Mouse (Mus musculus) left cerebral cortex, adult 18-20 months (tissue): ENCODE measurements around the gene Sh3bgr. TPM values are rescaled to one million over a fixed set of nuclear protein-coding genes. Genes with fewer than 3 reads are reported as not detected.

Experiments
- DNase-seq, 2 experiments: peaks; one replicate each; pipeline ENCODE4 v3.0.0; 2021 to 2022; ENCODE audit warnings: low spot score in 2 of 2, mixed read lengths in 1 of 2
- long read RNA-seq, 2 experiments: library from polyadenylated mRNA; stranded (forward); transcript quantifications; one replicate each; pipeline ENCODE4 v2.0.0; 2021
- total RNA-seq, 2 experiments: library from RNA; stranded (reverse); gene quantifications; 2 replicates each; pipeline ENCODE4 v1.2.3; 2021

Sh3bgr gene
- 1 to 10 TPM in 1 of 2 experiments, under 1 TPM in 1; 0.63 to 1.1 TPM for total RNA-seq
- long read RNA-seq, experiment 1, partial matches to known transcripts = 0 of 1 reads
- long read RNA-seq, experiment 1, other reads (novel, unspliced or antisense) = 0 of 1 reads
- long read RNA-seq, experiment 2, partial matches to known transcripts = 0 of 1 reads
- long read RNA-seq, experiment 2, other reads (novel, unspliced or antisense) = 0 of 1 reads

DNA sequence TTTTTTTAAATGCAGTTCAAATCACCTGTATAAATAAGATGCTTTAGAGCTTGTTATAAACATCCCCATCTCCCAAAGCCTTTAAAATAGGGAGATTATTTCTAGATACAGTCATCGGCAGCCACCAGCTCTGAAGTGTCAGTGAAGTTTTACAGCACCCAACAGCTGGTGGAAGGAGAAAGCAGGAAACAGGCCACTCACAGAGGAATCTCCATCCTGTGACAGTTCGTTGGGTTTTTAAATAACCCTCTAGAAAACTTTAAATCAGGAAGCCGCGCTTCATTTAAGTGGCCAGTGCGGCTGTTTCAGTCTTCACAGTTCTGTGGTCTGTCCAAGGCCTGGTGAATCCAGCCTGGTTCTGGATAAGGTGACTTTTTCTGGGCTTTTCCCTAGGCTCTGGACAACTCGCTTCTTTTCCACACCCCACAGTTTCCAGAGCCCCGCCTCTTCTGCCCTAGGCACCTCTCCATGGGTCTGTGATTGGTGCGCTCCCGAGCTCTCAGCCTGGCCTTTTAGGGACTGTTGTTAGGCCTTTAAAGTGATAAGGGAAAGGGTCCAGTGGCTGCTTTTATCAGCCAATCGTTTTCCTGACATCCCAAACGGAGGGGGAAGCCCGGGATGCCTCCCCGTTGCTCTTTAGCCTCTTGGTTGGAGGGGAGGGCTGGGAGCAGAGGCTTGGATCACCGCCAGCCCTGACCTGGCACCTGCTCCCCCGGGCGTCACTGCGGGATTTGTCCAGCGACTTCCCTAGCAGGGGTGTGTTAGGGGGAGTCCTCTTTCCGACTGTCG, at the start of gene Sh3bgr:
Gene Sh3bgr, plus strand, starts transcription at position 538 of the 789 bp plus-strand sequence.
- DNase-seq = no peak

DNA sequence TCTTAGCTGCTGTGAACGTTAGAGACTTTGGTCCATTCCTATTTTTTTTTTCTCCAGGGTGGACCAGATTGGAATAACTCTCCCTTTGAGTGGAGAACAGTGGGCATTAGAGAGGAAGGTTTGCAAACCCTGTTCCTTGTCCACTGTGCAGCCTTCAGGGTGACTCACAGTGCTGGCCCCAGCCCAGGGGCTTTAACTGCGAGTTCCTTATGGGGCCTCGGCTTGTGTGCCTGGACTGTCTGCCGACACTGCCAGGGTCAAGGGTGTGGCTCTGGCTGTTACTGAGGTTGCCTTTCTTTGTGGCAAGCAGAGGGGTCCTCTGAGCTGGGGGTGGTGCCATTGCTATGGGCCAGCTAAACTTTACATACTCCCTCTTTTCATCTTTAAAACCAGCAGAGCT, 49.3 kb upstream of the Sh3bgr start:
- no peak for DNase-seq

- peak; percentile 60 to 72 for DNase-seq
Measured at GRCm38 (mm10) chr16:96151551-96151950, 48.7 kb upstream of the Sh3bgr start.

GRCm38 (mm10) chr16:96154476-96154875, 45.8 kb upstream of the Sh3bgr start:
- DNase-seq = no peak

DNA sequence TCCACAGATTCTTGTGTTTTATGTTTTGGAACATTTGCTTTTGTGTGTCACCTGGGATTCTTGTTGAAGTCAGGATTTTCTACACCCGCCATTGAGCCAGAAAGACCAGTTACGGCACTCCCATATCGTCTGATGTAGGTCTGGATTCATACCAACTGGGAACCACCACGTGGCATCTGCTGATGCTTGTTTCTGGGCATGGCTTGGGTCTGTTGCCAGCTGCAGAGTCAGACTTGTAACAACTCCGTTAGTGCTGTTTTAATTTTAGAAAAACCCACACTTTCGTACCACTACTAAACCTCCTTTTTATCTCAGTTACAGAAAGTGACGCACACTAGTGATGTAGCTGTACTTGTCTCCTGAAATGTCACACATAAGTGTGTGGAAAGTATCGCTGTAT, 44.2 kb upstream of the Sh3bgr start:
- DNase-seq = peak; percentile 64 to 66

DNA sequence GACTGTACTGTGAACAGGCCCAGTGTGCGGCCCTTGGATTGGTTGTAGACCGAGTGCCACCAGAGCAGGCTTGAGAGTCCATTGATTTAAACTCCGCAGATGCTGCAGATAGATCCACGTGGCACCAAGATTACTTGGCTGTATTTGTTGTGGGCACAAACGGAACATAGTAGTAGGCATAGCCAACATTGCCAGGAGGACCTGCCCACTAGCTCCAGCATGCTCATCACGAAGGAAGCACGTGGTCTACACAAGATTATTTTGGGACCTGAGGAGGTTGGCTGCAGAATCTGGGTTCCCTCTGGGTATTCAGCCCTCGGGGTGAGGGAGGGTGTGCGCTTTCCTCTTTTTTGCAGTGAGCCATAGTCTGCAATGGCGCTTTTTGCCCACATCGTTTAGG, 43.1 kb upstream of the Sh3bgr start:
- DNase-seq = peak; percentile 66 to 76

- DNase-seq = no peak
Measured at GRCm38 (mm10) chr16:96158511-96159080, 41.7 kb upstream of the Sh3bgr start.

- DNase-seq = peak; percentile 21 to 25
Measured at GRCm38 (mm10) chr16:96159091-96159731, 41.0 kb upstream of the Sh3bgr start.

DNA sequence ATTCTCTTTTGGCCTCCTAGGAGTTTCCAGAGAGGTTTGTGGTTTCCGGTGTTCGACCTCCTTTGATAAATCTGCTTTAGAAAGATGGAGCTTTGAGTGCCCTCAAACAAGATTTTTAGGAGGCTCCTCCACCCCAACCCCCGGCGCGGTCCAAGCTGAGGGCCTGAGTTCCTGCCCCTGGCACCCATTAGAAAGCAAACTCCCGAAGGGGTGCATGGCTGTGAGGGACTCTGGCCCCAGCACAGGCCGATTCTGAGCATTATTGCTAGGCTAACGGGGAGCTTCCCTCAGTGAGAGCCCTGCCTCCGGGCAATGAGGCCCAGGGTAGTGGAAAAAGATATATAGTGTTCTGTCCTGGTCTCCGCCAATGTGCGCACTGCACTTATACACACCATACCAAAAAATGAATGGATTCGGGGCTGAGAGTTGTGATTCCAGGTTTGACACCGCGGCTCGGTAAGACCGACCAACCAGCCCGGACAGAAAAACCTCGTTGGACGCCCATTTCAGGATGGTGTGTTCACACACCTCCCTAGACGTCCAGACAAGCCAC, 40.4 kb upstream of the Sh3bgr start:
- DNase-seq = no peak

DNA sequence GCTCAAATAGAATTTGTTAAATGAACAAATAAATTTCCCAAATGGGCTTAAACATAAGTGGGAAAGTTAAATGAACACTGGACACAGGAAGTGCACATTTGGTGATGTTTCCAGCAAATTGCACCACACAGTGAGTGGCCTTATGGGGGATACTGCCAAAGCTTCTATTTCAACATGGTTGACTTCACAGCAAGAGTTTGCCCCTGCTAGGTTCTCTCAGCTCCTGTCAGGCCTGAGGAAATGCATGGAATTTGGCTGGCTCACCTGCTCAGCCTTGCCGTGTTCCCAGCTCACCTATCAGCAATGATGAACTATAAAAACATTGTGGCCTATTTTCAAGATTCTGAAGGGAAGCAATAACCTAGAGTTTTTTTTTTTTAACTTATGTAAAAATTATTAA, 39.3 kb upstream of the Sh3bgr start:
- DNase-seq = no peak

DNA sequence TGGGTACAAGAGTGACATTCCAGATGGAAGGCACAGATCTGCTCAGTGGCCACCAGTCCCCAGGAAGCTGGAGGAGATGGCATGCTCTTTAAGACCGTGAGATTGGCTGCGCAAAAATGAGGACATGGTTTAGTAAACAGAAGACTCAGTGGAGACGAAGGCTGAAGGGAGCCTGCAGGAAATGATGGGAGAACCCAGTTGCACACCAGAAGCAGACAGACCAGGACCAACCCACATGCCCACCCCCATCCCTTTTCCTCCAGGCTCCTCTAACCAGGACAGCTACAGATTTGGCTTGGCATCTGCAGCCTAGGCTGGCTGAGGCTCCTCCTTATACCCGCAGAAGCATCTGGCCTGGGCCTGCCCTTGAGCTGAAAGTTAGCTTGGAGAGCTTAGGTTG, 38.9 kb upstream of the Sh3bgr start:
- DNase-seq = no peak

DNA sequence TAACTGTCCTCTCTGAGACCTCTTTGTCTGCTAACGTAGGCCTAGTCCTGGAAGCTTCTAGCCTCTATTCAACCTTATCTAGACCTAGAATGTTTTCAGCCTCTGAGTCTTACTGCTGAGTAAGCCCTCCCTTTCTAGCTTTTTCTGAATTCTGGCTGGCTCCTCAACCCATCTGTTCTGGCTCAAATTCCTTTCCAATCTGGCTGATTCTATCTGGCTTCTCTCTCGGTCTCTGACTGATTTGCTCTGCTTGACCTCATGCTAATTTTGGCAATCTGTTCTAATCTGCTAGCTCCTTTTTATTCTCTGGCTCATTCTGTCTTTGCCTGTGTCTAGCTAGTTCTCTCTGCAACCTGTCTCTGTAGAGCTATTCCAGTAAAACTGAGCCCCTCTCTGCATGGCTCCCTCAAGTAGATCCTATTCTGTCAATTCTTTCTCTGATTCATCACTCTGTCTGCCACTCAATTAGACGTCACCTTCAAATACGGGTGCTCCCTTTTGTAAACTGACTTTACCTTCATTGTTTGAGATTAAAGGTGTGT, 34.5 kb upstream of the Sh3bgr start:
- no peak for DNase-seq

DNA sequence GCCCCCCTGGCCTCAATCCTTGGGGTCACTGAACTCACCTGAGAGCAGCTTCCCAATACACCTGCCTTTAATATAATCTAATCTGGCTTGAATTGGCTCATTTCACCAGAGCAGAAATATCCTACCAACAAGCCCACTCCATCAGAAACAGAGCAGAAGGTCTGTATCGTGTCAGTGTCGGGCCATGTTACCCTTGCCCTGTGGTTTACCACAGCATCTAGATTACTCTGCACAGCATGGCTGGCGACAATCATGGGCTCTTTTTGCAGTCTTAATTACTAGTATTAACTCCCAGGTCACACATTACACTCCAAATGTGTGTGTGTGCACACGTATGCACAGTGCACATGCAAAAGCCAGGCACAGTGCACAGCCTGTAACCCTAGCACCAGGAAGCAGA, 31.4 kb upstream of the Sh3bgr start:
- DNase-seq = no peak

DNA sequence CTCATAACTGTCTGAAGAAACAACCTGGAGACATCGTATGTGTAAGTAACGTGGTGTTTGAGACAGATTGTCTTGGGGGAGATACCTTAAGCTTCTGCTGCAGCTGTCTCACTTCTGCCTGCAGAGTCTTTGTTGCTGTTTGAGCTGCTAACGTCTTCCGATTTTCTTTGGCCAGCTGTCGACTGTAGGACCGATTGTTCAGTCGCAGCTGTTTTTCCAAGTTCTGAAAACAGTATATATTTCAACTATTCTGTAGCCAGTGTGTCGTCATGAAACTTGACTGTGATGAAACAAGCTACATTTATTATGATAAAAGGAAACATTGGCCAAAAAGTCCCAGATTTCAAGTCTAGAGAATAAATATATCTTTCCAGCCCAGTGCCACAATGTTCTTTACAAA, 26.6 kb upstream of the Sh3bgr start:
- DNase-seq = no peak

DNA sequence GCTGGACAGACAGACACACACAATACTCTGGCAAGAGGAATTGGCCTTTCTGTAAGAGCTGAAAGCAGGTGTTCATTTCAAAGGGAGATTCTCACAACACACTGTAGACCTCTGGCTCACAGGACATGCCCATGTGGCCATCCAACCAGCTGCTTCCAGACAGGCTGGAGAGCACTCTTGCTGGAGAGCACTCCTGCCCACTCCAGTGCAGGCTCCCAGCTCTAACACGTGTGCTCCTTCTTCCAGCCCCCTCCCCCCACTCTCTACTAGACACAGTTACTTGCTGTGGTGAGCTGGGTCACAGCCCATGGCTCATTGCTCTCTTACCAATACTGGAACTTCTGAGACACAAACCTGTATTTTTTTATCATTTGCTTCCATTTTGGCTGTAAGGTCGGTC, 24.9 kb upstream of the Sh3bgr start:
- no peak for DNase-seq

DNA sequence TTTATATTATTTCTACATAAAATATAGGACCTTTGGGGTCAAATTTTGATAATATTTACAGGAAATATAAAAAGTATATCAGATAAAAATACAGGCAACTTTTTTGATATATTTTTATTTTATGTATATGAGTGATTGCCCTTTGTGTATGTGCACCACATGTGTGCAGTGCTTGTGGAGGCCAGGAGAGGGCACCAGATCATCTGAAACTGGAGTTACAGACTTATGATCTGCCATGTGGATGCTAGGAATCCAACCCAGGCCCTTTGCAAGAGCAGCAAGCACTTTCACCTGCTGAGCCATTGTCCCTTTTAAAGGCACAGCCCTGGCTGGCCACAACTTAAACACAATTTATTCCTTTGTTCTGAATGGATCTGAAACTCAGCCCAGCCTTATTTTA, 21.1 kb upstream of the Sh3bgr start:
- no peak for DNase-seq

- no peak for DNase-seq
Measured at GRCm38 (mm10) chr16:96187619-96188018, 12.6 kb upstream of the Sh3bgr start.

DNA sequence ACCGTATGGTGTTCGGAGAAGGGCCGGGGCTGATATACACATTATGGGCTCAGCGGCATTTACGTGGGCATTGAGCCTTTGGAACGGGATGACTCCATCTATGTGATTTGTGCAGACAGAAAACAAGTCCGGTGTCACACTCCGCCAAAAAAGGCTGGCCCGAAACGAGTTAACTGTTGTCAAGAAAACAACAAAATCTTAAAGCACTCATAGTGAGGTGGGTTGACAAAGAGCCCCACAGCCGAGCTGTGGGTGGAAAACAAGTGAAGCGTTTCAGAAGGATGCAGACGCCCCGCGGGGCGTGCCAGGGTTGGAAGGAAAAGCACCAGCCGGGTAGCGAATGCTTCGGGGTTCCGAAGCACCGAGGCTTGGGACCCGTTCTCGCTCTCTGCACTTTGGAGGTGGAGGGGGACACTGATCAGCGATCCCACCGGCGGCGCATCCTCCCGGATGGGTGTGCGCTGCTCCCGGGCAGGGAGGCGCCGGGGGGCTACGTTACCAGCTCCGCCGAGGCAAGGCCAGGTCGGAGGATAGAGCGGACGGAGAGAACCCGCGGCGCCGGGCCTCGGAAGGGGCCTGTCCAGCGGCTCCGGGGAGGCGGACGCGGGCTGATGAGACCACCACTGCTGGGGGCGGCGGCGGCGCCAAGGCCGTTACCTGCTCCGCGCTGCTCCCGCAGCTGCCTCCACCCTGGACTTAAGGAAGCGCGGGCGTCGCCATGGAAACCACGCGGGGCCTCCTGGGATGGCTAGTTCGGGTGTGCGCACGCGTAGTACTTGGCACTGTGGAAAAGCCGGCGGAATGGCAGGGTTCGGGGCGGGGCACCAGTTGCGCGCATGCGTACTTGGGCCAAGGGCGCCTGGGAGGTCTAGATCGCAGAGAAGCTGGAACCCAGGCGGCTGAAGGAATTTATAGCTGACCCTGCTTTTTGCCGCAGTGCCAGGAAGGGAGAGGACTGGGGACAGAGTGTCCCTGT, 8.4 kb upstream of the Sh3bgr start, which contains the start of gene Lca5l:
Gene Lca5l, minus strand, starts transcription at position 741 of the 976 bp plus-strand sequence.
- DNase-seq = peak; percentile 100

- no peak for DNase-seq
Measured at GRCm38 (mm10) chr16:96200702-96201028, 415 bp downstream of the Sh3bgr start.
